Mouse (Mus musculus): ENCODE results near the gene Lman2l. TPM values are rescaled to one million over a fixed set of nuclear protein-coding genes. Genes with fewer than 3 reads are reported as not detected.

The Lman2l gene
- polyA plus RNA-seq, 1 experiment = 34.0 TPM

GRCm38 (mm10) chr1:36371934-36372845, 72.9 kb downstream of the Lman2l start, which contains the start of gene Fer1l5:
Fer1l5 (plus strand) TSS chr1:36372291.
- no peak within 1 kb of the TSS for H3K27ac ChIP-seq (ENCODE audit: control insufficient read depth, insufficient read depth, low read depth, low read length, poor library complexity)
- no peak within 1 kb of the TSS for H3K4me3 ChIP-seq (replicated peaks; ENCODE audit: control insufficient read depth, low read depth, low read length)
- TF ChIP-seq POLR2A (IDR thresholded peaks at IDR 0.05; ENCODE audit: borderline replicate concordance, control insufficient read depth, low read depth, low read length) (no peak), CTCF (IDR thresholded peaks at IDR 0.05; ENCODE audit: control insufficient read depth, insufficient read depth, low read length) (no peak)
- WGBS = 78% methylated on average over 10 of the region's 10 CpGs
- peaks cover 2% of the 10 kb centered on the region; the same call in 1 of the 2 replicates for H3K4me1 ChIP-seq (ENCODE audit: control insufficient read depth, insufficient read depth, low read length)

- H3K27ac ChIP-seq (ENCODE audit: control insufficient read depth, insufficient read depth, low read depth, low read length, poor library complexity) = no peak overlapping the region
- no peak overlapping the region for H3K4me3 ChIP-seq (replicated peaks; ENCODE audit: control insufficient read depth, low read depth, low read length)
- peaks cover 2% of the 10 kb centered on the region; the same call in 1 of the 2 replicates for H3K4me1 ChIP-seq (ENCODE audit: control insufficient read depth, insufficient read depth, low read length)
- 79% methylated on average over 6 of the region's 6 CpGs for WGBS
- TF ChIP-seq CTCF (IDR thresholded peaks at IDR 0.05; ENCODE audit: control insufficient read depth, insufficient read depth, low read length) = no peak
- no peak for TF ChIP-seq POLR2A (IDR thresholded peaks at IDR 0.05; ENCODE audit: borderline replicate concordance, control insufficient read depth, low read depth, low read length)
Measured at GRCm38 (mm10) chr1:36370918-36371317, 74.2 kb downstream of the Lman2l start.

Other genes with a start within 250 kb of the Lman2l start
- gene Uggt1, start 200.6 kb downstream of the Lman2l start, polyA plus RNA-seq (2011; ENCODE audit: insufficient read depth, insufficient read length, low replicate concordance, missing spikeins) = 14.8 and 33.9 TPM in 2 replicates
- gene Neurl3, start 170.6 kb downstream of the Lman2l start, polyA plus RNA-seq (2011; ENCODE audit: insufficient read depth, insufficient read length, low replicate concordance, missing spikeins) = 33.7 and 62.7 TPM in 2 replicates
- gene Arid5a, start 137.5 kb downstream of the Lman2l start, polyA plus RNA-seq (2011; ENCODE audit: insufficient read depth, insufficient read length, low replicate concordance, missing spikeins) = 14.3 and 36.7 TPM in 2 replicates
- 12.2 and 27.8 TPM in 2 replicates for gene Kansl3, start 76.1 kb downstream of the Lman2l start, polyA plus RNA-seq (2011; ENCODE audit: insufficient read depth, insufficient read length, low replicate concordance, missing spikeins)
- not detected in 2 replicates for gene Fer1l5, start 73.0 kb downstream of the Lman2l start, polyA plus RNA-seq (2011; ENCODE audit: insufficient read depth, insufficient read length, low replicate concordance, missing spikeins)
- 2.3 and 4.2 TPM in 2 replicates for gene Cnnm4, start 26.3 kb upstream of the Lman2l start, polyA plus RNA-seq (2011; ENCODE audit: insufficient read depth, insufficient read length, low replicate concordance, missing spikeins)
- 3.9 and 10.9 TPM in 2 replicates for gene Cnnm3, start 66.6 kb upstream of the Lman2l start, polyA plus RNA-seq (2011; ENCODE audit: insufficient read depth, insufficient read length, low replicate concordance, missing spikeins)
- gene Ankrd23, start 91.6 kb upstream of the Lman2l start, polyA plus RNA-seq (2011; ENCODE audit: insufficient read depth, insufficient read length, low replicate concordance, missing spikeins) = 4.4 and 18.0 TPM in 2 replicates
- 5.7 TPM in 1 of 2 replicates, not detected in the other for gene Gm42417, start 94.2 kb upstream of the Lman2l start, polyA plus RNA-seq (2011; ENCODE audit: insufficient read depth, insufficient read length, low replicate concordance, missing spikeins)
- 2.2 and 3.5 TPM in 2 replicates for gene Ankrd39, start 102.2 kb upstream of the Lman2l start, polyA plus RNA-seq (2011; ENCODE audit: insufficient read depth, insufficient read length, low replicate concordance, missing spikeins)
- 2.4 and 4.8 TPM in 2 replicates for gene Sema4c, start 113.1 kb upstream of the Lman2l start, polyA plus RNA-seq (2011; ENCODE audit: insufficient read depth, insufficient read length, low replicate concordance, missing spikeins)
- gene Fam178b, start 237.9 kb upstream of the Lman2l start, polyA plus RNA-seq (2011; ENCODE audit: insufficient read depth, insufficient read length, low replicate concordance, missing spikeins) = 1.5 TPM in 1 of 2 replicates, not detected in the other
- gene Cox5b, start 246.2 kb upstream of the Lman2l start, polyA plus RNA-seq (2011; ENCODE audit: insufficient read depth, insufficient read length, low replicate concordance, missing spikeins) = 390 and 471 TPM in 2 replicates